Mouse (Mus musculus) left cerebral cortex, adult 2 months (tissue): ENCODE data around the gene Pik3r1. TPM values are rescaled to one million over a fixed set of nuclear protein-coding genes. Genes with fewer than 3 reads are reported as not detected.

Experiments used
- DNase-seq, 2 experiments: peaks; one replicate each; pipeline ENCODE4 v3.0.0; 2021 to 2022; ENCODE audit warnings: low spot score in 2 of 2, mixed read lengths in 1 of 2; ENCODE audit errors: extremely low spot score in 1 of 2
- H3K27ac ChIP-seq: fragments of 200-600 bp; 2 replicates; pipeline ENCODE4 v1.8.1; 2022
- H3K4me3 ChIP-seq: fragments of 200-600 bp; 2 replicates; pipeline ENCODE4 v1.8.1; 2022
- CTCF ChIP-seq: fragments of 200-600 bp; IDR thresholded peaks from 2 replicates; pipeline ENCODE4 v1.8.1; 2022; ENCODE audit warnings: antibody characterized with exemption, mild to moderate bottlenecking, moderate library complexity
- intact Hi-C: fragments of 180-260 bp; cut with DNase I; formaldehyde crosslinking; loops from one replicate; pipeline ENCODE4 v1.15.1; 2025
- total RNA-seq, 2 experiments: library from RNA; stranded (reverse); gene quantifications; 2 replicates each; pipeline ENCODE4 v1.2.3; 2021

The Pik3r1 gene
- total RNA-seq, 2 experiments from 2014 or later = 136 to 159 TPM

GRCm38 (mm10) chr13:101746012-101746595 is 21.9 kb downstream of the Pik3r1 start:
- intact Hi-C loops = no loop called here
- Histone ChIP-seq H3K27ac (no peak overlapping the region), H3K4me3 (no peak overlapping the region)
- TF ChIP-seq CTCF = no peak
- no peak for DNase-seq

- DNase-seq = no peak
- TF ChIP-seq CTCF = no peak
- intact Hi-C loops = no loop called here
- H3K27ac ChIP-seq = no peak overlapping the region
- H3K4me3 ChIP-seq = no peak overlapping the region
Measured at GRCm38 (mm10) chr13:101744943-101745342, 23.1 kb downstream of the Pik3r1 start.

DNA sequence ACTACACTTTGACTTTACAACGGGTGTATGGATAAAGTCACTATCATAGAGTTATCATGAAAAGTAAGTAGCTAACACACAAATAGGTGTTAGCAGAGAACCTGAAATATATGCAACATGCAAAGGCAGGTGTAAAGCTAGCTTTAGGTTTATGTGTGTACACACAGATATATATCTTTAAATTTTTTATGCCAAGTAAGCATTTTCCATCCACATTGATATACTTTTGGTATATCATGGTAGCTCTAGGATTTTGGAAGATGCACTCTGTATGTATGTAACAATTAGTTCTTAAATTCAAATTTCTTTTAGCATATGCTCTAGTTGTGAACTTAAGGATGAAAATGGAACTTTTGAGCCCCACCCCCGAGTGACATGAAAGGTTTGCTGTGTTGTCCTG is 24.0 kb downstream of the Pik3r1 start:
- Histone ChIP-seq H3K27ac (no peak overlapping the region), H3K4me3 (no peak overlapping the region)
- DNase-seq = no peak
- no peak for TF ChIP-seq CTCF
- intact Hi-C loops = no loop called here

GRCm38 (mm10) chr13:101743247-101743646 is 24.8 kb downstream of the Pik3r1 start:
- DNase-seq = no peak
- intact Hi-C loops = no loop called here
- Histone ChIP-seq H3K4me3 (no peak overlapping the region), H3K27ac (no peak overlapping the region)
- no peak for TF ChIP-seq CTCF

GRCm38 (mm10) chr13:101742596-101742995 is 25.4 kb downstream of the Pik3r1 start:
- TF ChIP-seq CTCF = no peak
- intact Hi-C loops = no loop called here
- Histone ChIP-seq H3K4me3 (no peak overlapping the region), H3K27ac (no peak overlapping the region)
- DNase-seq = no peak

DNA sequence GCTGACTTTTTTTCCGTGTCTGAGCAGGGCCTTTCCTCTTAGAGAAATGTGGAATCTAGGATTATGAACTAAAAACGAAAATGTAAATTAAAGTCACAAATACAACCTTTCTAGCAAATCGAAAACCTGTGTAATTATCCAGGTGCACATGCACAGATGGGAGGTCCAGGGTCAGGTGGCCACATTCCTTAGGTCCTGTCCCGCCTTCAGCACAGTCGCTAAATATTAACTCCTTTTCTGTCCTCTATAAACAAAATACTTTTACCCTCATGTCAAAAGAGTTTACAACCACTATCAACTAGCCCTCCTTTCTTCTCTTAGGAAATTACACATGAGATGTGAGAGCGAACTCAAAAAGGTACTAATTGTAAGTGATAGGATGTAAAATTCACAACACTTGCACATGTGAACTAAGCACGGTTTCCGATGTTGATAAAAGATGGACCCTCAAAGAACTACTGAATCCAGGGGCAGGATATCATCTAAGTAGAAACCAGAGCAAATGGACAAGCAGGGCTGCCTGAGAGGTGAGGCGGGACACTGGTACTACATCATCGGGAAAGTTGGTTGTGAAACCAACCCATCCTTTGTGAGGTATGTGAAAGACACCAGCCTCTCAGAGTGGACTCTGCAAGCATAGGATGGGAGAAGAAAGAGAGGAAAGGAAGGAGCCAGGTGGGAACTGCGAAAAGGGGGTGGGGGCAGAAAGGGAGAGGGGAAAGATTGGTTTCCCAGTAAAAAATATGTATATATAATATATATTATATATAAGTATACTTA is 26.3 kb downstream of the Pik3r1 start:
- no peak overlapping the region for H3K27ac ChIP-seq
- no peak overlapping the region for H3K4me3 ChIP-seq
- DNase-seq = no peak
- intact Hi-C loops = no loop called here
- no peak for TF ChIP-seq CTCF

DNA sequence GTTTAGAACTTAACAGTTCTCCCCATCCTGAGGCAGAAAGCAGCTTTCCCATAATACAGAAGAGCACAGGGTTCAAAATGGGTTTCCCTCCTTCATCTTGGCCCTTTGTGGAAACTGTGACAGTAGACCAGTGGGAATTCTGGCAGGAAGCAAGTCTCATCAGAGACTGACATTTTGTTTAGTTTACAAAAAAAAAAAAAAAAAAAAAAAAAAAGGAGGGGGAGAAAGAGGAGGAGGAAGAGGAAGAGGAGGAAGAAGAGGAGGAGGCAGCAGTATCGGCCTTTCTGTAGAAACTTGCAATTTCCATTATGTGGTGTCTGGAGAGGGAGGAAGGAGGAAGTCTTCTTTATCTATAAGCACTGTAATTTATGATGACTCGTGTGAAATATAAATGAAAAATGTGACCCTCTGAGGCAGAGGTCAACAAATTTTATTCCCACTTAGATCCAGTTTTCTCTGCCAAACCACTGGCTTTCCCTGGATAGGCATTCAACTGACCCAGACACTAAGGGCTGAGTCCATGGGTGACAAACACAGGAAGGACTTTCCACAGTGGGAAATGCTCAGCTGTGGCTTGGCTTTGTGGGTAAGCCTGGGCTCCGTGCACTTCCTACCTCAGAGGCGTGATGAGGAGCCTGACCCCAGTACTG is 28.2 kb downstream of the Pik3r1 start:
- Histone ChIP-seq H3K4me3 (no peak overlapping the region), H3K27ac (no peak overlapping the region)
- intact Hi-C loops = loop anchor here (10.0 kb wide), 1 partner anchor 505 kb away; no protein-coding TSS in a partner anchor
- DNase-seq = no peak
- no peak for TF ChIP-seq CTCF

GRCm38 (mm10) chr13:101738769-101739168 is 29.2 kb downstream of the Pik3r1 start:
- DNase-seq = no peak
- no peak for TF ChIP-seq CTCF
- Histone ChIP-seq H3K4me3 (no peak overlapping the region), H3K27ac (no peak overlapping the region)
- intact Hi-C loops = loop anchor here (10.0 kb wide), 1 partner anchor 506 kb away; no protein-coding TSS in a partner anchor

GRCm38 (mm10) chr13:101736521-101737387 is 31.3 kb downstream of the Pik3r1 start:
- intact Hi-C loops = loop anchor here (1.0 to 10.0 kb wide), 2 partner anchors 508 to 772 kb away; no protein-coding TSS in a partner anchor
- Histone ChIP-seq H3K27ac (no peak overlapping the region), H3K4me3 (no peak overlapping the region)
- TF ChIP-seq CTCF = no peak
- no peak for DNase-seq

GRCm38 (mm10) chr13:101735364-101736120 is 32.5 kb downstream of the Pik3r1 start:
- TF ChIP-seq CTCF = peak; percentile 73
- DNase-seq = no peak
- intact Hi-C loops = loop anchor here (10.0 kb wide), 1 partner anchor 509 kb away; no protein-coding TSS in a partner anchor
- Histone ChIP-seq H3K27ac (no peak overlapping the region), H3K4me3 (no peak overlapping the region)

DNA sequence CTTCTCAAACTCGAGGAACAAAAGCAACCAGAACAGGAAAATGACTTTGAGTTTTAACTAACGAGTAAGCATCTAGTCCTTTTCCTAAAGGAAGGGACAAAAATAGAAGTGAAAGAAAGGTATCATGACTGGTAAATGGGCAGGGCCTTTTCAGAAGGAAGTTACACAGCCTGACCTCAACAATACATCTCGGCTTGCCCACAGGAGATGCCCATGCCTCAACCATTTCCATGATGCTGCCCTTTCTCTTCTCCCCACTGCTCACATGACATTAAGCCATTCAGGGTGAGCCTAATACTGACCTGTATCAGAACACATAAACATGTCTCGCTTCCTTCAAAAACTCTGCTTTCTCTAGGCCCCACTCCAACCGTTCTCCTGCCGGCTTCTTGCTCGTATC is 33.8 kb downstream of the Pik3r1 start:
- no peak for DNase-seq
- TF ChIP-seq CTCF = no peak
- intact Hi-C loops = loop anchor here (10.0 kb wide), 1 partner anchor 511 kb away; no protein-coding TSS in a partner anchor
- H3K4me3 ChIP-seq = no peak overlapping the region
- no peak overlapping the region for H3K27ac ChIP-seq
